Mouse (Mus musculus): Measurements from ENCODE around the gene Wdr62.
A peak's percentile ranks its signal among the peaks of the same experiment; 100 is the strongest.
"Not testable (repeated sequence)": the region's sequence is repeated elsewhere in the genome, so short reads cannot be mapped to it uniquely, and the experiment has no call there.

The Wdr62 gene

DNA sequence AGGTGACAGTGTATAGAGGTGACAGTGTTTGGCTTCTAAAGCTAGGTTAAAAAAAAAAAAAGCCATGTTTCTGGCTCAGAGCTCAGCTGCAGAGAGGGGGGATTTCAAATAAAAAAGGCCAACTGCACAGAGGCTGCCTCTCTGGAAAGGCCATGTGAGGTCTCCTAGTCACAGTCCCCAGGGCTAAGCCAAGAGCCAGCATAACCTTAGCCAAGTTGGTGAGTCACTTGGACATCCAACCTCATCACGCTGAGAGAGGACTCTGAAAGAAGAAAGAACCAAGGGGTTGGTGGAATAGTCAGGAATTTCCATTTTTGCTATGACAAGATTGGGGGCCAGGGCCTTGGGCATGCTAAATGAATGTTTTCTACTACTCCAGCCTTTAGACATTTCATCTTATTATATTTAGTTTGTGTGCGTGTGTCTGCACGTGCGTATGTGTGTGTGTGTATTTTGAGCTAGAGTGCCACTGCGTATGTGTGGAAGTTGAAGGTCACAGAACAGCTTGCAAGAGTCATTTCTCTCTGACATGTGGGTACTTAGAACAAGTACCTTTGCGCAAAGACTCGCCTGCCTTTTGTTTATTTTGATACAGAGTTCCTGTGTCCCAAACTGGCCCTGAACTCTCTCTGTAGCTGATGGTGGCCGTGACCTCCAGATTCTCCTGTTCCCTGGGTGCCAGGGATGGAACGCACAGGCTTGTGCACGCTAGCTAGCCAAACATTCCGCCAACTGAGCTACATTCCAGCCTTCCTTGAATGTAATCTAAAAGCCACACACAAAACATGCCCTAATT is 77.1 kb downstream of the Wdr62 start:
- no peak for DNase-seq

DNA sequence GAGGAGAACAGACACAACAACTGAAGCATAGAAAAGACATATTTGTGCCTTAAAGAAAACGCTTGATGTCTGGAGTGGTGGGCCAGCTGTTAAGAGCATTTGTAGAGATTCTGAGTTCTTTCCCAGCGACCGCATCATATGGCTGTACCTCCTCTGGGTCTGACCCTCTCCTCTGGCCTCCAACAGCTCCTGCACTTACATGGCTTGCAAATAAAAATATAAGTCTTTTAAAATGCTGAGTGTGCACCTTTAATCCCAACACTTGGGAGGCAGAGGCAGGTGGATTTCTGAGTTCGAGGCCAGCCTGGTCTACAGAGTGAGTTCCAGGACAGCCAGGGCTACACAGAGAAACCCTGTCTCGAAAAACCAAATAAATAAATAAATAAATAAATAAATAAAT is 79.6 kb downstream of the Wdr62 start:
- DNase-seq: not testable (repeated sequence)

DNA sequence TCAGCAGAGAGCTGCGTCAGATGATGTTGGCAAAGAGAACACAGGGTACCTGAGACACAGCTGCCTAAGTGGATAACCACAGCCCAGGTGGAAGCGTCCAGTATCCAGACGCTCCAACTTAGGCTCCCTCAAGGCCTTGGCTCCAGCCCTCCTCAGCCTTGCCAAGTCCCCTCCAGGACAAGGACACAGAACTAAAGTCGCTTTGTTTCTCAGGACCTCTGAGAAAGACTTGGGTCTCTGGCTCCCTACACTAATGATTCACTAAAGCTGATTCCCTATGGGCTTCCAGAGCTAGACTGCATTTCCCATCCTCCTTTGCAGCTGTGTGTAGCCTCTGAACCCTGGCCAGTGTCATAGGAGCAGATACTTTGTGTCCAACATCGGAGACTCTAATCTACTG is 80.0 kb downstream of the Wdr62 start:
- no peak for DNase-seq

DNA sequence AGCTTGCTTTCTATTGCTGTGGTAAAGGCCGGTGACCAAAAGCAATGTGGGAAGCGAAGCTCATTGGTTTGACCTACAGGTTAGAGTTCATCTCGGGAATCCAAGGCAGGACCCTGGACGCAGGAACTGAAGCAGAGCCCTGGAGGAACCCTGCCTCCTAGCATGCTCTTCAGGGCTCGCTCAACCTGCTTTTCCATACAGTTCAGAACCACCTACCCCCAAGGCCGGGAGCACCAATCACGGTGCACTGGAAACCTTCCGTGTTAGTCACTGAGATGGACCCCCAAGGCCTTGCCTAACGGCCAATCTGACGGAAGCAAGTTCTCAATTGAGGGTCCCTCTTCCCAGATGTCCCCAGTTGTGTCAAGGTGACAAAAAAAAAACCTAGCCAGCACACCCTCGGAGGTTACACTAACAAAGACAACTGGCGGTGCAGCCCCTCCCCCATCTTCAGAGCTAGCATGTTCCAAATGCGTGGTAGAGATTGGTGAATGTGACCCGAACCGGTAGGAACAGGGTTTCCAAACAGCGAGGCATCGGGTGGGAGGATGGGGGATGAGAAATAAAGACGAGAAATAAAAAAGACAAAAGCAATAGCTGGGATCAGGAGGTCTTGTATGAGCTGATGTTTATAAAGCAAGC is 80.6 kb downstream of the Wdr62 start:
- no peak for DNase-seq

DNA sequence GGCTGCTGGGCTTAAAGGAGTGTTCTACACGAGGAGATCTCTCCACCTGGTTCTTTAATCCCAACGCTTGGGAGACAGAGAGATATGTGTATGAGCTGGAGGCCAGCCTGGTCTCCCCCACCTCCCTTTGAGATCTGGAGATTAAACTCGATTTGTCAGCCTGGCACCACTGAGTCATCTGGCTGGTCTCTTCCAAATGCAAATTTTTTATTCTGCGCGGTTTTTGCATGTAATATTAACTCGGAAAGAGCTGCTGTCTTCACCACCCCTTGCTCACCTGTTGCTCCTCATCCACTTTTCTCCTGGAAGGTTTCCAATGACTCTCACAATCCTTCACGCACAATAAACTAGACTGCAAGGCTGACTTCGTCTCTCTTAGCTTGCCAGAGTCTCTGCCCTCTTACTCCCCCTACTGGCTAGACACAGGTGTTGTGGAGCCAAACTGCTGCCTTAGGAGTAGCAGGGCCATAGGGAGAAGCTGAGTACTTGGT is 81.7 kb downstream of the Wdr62 start, which contains the start of gene Capns1:
TSS of gene Capns1 (minus strand) at position 331 of the 491 bp plus-strand sequence.
- DNase-seq: peak; percentile 80

DNA sequence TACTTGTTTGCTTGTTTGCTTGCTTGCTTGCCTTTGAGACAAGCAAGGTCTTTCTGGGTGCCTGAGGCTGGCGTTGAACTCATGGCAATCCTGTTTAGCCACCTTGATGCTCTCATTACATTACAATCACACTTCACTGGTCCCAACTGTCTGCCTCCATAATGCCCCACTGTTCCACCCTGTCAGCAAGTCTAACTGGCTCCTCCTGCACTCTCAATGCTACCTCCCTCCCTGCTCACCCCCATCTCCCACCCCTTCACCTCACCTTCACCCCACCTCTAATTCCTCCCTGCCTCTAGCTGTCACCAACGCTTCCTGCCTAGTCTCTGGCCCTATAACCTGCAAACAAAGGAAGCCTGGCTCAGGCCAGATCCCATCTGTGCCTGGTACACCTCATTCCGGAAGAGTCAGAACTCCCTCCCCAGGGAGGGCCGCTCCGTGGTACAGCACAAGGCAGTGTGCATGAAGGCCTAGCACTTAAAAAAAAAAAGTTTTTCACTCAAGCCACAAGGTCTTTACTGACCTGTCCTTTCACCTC is 82.6 kb downstream of the Wdr62 start:
- DNase-seq: peak; percentile 13

DNA sequence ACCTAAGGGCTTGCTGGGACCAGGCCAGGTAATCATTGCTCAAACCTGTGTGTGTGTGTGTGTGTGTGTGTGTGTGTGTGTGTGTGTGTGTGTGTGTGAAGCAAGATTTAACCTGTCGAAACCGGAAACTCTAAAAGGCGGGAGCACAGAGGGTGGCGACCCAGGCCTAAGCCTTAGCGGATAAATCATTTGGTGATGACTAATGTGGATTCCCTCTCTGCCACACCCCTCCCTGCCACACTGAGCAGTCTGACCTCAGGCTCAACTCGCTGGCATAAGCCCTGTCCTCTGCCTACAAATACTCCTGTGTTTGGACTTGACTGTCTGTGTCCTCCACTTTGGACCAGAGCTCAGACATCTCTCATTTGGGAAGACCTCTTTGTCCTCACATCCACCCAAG is 84.0 kb downstream of the Wdr62 start:
- no peak for DNase-seq

DNA sequence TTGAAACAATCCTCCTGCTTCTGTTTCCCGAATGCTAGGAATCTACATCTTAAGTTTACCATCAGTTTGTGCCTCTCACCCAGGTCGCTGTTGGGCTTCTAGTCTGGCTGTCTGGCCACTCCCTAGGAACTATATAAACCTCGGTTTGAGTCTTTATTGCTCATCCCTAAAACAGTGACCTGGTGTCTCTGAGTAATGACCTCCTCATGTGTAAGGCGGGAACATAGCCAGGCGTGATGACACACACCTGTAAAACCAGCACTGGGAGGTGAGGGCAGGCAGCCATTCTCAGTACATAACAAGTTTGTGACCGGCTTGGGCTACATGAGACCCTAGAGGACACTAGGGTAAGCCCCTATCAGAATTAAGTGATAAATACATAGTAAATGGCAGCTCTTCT is 84.8 kb downstream of the Wdr62 start:
- DNase-seq: no peak

DNA sequence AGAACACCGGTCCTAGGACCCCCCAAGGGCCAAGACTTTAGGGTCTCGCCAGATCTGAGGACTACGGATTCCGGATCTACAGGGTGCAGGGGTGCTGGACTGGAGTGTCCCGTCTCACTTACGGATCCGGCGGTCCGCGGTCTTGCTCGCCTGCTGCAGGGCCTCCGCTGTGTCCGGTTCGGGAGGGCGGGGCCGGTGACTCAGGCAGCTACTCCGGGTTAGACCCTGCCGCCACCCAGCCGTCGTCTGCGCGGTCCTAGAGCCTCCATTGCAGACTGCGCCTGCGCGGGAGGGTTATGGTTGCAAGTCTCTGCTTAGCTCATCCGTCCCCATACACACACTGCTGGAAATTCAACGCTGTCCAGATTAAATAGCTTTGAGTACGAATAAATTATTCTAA is 85.3 kb downstream of the Wdr62 start:
- DNase-seq: peak; percentile 96

DNA sequence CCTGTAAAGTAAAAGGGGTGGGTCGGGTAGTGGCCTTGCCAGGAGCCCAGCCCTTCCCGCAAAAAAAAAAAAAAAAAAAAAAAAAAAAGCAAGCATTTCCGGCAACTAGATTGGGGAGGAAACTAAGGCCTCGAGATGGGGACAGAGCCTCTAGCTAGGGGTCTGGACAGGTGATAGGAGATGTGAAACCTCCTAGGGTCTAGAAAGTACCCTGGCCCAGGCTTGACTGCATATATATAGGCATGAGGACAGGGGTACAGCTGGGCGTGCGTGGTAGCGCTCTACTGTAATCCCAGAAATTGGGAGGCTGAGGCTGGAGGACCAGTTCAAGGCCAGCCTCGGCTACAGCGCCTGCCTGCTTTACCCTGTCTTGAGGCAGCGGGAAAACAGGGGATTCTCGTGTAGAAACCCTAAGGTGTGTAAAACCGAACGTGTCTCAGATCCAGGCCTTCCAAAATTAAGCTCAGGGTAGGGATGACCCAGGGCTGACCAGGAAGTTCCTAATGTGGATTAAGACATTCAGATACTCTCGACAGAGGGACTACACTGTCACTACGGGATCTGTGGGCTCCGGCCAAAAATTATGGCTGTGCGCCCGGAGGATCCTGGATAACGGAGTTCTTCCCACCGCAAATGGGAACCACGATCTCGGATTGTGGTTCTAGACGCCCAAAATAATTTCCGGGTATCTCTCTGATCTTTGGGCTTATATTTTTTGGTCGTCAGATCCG is 86.0 kb downstream of the Wdr62 start:
- peak; percentile 37 for DNase-seq

DNA sequence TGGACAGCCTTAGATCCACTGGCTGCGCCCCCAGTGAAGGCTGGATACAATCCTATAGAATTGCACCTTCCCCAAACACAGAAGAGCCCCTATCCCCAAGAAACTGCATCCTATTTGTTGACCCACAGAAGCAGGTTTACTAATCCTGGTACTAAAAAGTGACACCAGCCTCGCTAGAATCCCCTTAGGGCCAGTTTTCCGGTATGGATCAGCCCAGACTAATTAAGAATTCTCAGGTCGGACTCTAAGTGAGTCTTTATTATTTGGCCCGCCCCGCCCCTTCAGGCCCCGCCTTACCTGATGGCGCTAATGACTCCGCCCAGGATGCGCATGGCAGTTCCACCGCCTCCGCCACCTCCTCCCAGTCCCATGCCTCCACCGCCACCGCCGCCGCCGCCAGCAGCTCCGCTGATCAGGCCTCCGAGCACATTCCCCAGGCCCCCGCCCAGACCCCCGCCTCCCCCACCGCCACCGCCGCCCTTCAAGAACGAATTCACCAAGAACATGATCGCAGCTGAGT is 86.6 kb downstream of the Wdr62 start:
- DNase-seq: peak; percentile 75

DNA sequence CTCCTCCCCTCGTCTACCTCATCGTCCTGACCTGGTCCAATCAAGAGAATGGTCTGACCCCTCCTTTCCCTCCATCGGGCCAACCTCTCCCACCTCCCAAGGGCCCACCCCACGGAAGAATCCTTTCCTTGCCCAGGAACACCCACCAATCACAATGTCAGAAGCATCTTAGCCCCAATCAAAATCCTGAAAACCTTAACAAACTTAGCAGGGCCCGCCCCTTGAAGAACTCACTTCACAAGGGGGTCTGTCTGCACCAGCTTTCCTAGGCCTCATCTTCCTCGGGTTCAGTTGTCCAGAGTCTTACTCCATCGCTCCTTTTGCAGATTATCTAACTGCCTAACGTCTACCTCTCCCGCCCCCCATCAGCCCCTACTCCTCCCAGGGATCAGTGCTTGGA is 87.2 kb downstream of the Wdr62 start:
- DNase-seq: no peak

DNA sequence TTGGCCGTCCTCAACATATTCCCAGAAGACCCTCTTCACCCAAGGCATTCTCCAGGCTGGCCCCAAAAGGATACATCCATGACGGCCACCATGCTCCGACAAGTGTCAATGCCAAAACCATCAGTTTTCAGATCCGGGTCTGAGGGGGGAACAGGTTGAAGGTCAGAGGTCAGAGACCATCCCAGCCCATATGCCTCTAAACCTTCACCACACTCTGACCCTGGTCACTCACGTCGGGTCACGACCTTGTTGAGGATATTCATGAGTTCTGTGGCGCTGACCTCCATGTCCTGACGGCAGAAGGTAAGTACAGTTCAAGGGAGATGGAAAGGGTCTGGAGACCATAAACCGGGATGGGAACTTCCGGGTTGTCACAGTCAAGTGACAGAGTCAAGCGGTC is 88.1 kb downstream of the Wdr62 start:
- DNase-seq: no peak
